Mouse (Mus musculus) midbrain, embryonic 11.5 days (tissue): Measurements from ENCODE around the gene Srrm3. TPM values are rescaled to one million over a fixed set of nuclear protein-coding genes. Genes with fewer than 3 reads are reported as not detected.

ENCODE experiments used
- ATAC-seq: fragments of 200-750 bp; cut with Nextera tagmentation; 2 replicates; pipeline ENCODE4 v1.8.0; 2017; ENCODE audit warnings: moderate TSS enrichment, moderate library complexity; ENCODE audit not compliant: low FRiP score
- DNase-seq: peaks from one replicate; pipeline ENCODE4 v3.0.0; 2015; ENCODE audit warnings: low spot score; ENCODE audit errors: missing footprints
- H3K27ac ChIP-seq: fragments of 300-500 bp; sonication (generic); 2 replicates; pipeline ENCODE4 v1.5.1; 2014; ENCODE audit warnings: low read depth, low read length
- H3K27me3 ChIP-seq: fragments of 300-500 bp; sonication (generic); 2 replicates; pipeline ENCODE4 v1.6.1; 2014; ENCODE audit warnings: mild to moderate bottlenecking, low read length, moderate library complexity, mixed read lengths; ENCODE audit not compliant: control insufficient read depth, insufficient read depth
- H3K36me3 ChIP-seq: fragments of 300-500 bp; sonication (generic); 2 replicates; pipeline ENCODE4 v1.6.1; 2014; ENCODE audit warnings: mild to moderate bottlenecking, low read length, moderate library complexity, mixed read lengths; ENCODE audit not compliant: control insufficient read depth, insufficient read depth
- H3K4me1 ChIP-seq: fragments of 300-500 bp; sonication (generic); 2 replicates; pipeline ENCODE4 v1.6.1; 2014; ENCODE audit warnings: low read length; ENCODE audit not compliant: control insufficient read depth, insufficient read depth
- H3K4me2 ChIP-seq: fragments of 300-500 bp; sonication (generic); 2 replicates; pipeline ENCODE4 v1.6.1; 2014; ENCODE audit warnings: mild to moderate bottlenecking, moderate library complexity
- H3K4me3 ChIP-seq: fragments of 300-500 bp; sonication (generic); 2 replicates; pipeline ENCODE4 v1.5.1; 2014; ENCODE audit warnings: low read depth, low read length
- H3K9ac ChIP-seq: fragments of 300-500 bp; sonication (generic); 2 replicates; pipeline ENCODE4 v1.6.1; 2014; ENCODE audit warnings: low read length
- H3K9me3 ChIP-seq: fragments of 300-500 bp; sonication (generic); 2 replicates; pipeline ENCODE4 v1.6.1; 2016; ENCODE audit warnings: low read length; ENCODE audit not compliant: control insufficient read depth
- WGBS: fragments of 180-500 bp; shearing (Covaris S2); extraction: QIAGEN DNeasy Blood & Tissue Kit; methylation state at CpG from one replicate; pipeline ENCODE4 v1.1.7; 2014; 5-methylcytosine and 5-hydroxymethylcytosine counted together
- polyA plus RNA-seq: library from polyadenylated mRNA; unstranded; fragments of >200 nt; fragmentation: Nextera tagmentation; extraction: Ambion mirVana; gene quantifications from 2 replicates; pipeline ENCODE4 v1.2.1, GENCODE M21; 2014

The Srrm3 gene
- polyA plus RNA-seq, 1 experiment from 2014 or later, result 20.7 TPM

GRCm38 (mm10) chr5:135888405-135889215 lies 81.9 kb downstream of the Srrm3 start:
- H3K4me3 ChIP-seq, result peak overlapping the region; percentile 5; the same call in 1 of the 2 replicates

GRCm38 (mm10) chr5:135890323-135890722 lies 83.6 kb downstream of the Srrm3 start:
- ATAC-seq (no peak), DNase-seq (no peak)
- H3K4me2 ChIP-seq, result no peak overlapping the region
- no peak overlapping the region for H3K9ac ChIP-seq
- H3K27ac ChIP-seq, result no peak overlapping the region
- peaks cover 30% of the 10 kb centered on the region for H3K27me3 ChIP-seq
- 59% methylated on average over 4 of the region's 4 CpGs for WGBS
- no peak overlapping the region for H3K4me3 ChIP-seq
- no peaks in the 10 kb centered on the region for H3K9me3 ChIP-seq
- H3K36me3 ChIP-seq, result no peaks in the 10 kb centered on the region
- 0 out of 2 replicates have a peak, but pooled peaks cover 2% of the 10 kb centered on the region for H3K4me1 ChIP-seq

More at GRCm38 (mm10) chr5:135888405-135889215, 81.9 kb downstream of the Srrm3 start:
- Histone ChIP-seq H3K36me3 (no peaks in the 10 kb centered on the region), H3K9ac (no peak overlapping the region), H3K9me3 (no peaks in the 10 kb centered on the region), H3K4me2 (peak overlapping the region; percentile 14; the same call in 1 of the 2 replicates), H3K4me1 (0 out of 2 replicates have a peak, but pooled peaks cover 2% of the 10 kb centered on the region), H3K27ac (no peak overlapping the region), H3K27me3 (peaks cover 30% of the 10 kb centered on the region)
- WGBS, result 5% methylated on average over 30 of the region's 30 CpGs
- ATAC-seq (no peak), DNase-seq (peak; percentile 88)

GRCm38 (mm10) chr5:135890920-135891319 lies 84.2 kb downstream of the Srrm3 start:
- Histone ChIP-seq H3K4me1 (0 out of 2 replicates have a peak, but pooled peaks cover 2% of the 10 kb centered on the region), H3K9me3 (no peaks in the 10 kb centered on the region), H3K36me3 (no peaks in the 10 kb centered on the region), H3K9ac (no peak overlapping the region), H3K4me2 (no peak overlapping the region), H3K4me3 (no peak overlapping the region), H3K27me3 (peaks cover 30% of the 10 kb centered on the region), H3K27ac (no peak overlapping the region)
- WGBS, result 66% methylated on average over 3 of the region's 3 CpGs
- no peak for DNase-seq
- no peak for ATAC-seq

GRCm38 (mm10) chr5:135892589-135893351 lies 86.1 kb downstream of the Srrm3 start:
- H3K9me3 ChIP-seq, result no peaks in the 10 kb centered on the region
- H3K27me3 ChIP-seq, result peaks cover 24% of the 10 kb centered on the region
- no peak overlapping the region for H3K4me3 ChIP-seq
- 0 out of 2 replicates have a peak, but pooled peaks cover 2% of the 10 kb centered on the region for H3K4me1 ChIP-seq
- ATAC-seq (no peak), DNase-seq (no peak)
- WGBS, result 59% methylated on average over 9 of the region's 9 CpGs
- no peak overlapping the region for H3K9ac ChIP-seq
- no peaks in the 10 kb centered on the region for H3K36me3 ChIP-seq
- H3K27ac ChIP-seq, result no peak overlapping the region
- H3K4me2 ChIP-seq, result no peak overlapping the region

- Histone ChIP-seq H3K9me3 (no peaks in the 10 kb centered on the region), H3K36me3 (no peaks in the 10 kb centered on the region), H3K27me3 (peaks cover 7% of the 10 kb centered on the region; the same call in 1 of the 2 replicates), H3K27ac (no peak overlapping the region), H3K4me2 (no peak overlapping the region), H3K4me3 (no peak overlapping the region), H3K9ac (no peak overlapping the region), H3K4me1 (no peaks in the 10 kb centered on the region)
- DNase-seq, result no peak
- WGBS, result 82% methylated on average over 6 of the region's 6 CpGs
- ATAC-seq, result no peak
These were observed 88.3 kb downstream of the Srrm3 start for GRCm38 (mm10) chr5:135894958-135895357.

- 15% methylated on average over 3 of the region's 3 CpGs for WGBS
- Histone ChIP-seq H3K4me1 (peaks cover 3% of the 10 kb centered on the region), H3K36me3 (no peaks in the 10 kb centered on the region), H3K4me2 (no peak overlapping the region), H3K4me3 (no peak overlapping the region), H3K9ac (no peak overlapping the region), H3K27ac (no peak overlapping the region), H3K9me3 (no peaks in the 10 kb centered on the region), H3K27me3 (no peaks in the 10 kb centered on the region)
- ATAC-seq, result no peak
- peak; percentile 92 for DNase-seq
These were observed 91.3 kb downstream of the Srrm3 start for GRCm38 (mm10) chr5:135898028-135898427.

- no peaks in the 10 kb centered on the region for H3K27me3 ChIP-seq
- WGBS, result 89% methylated on average over 4 of the region's 4 CpGs
These were observed 92.3 kb downstream of the Srrm3 start for GRCm38 (mm10) chr5:135898995-135899394.

GRCm38 (mm10) chr5:135899833-135900232 lies 93.1 kb downstream of the Srrm3 start:
- DNase-seq (no peak), ATAC-seq (no peak)
- H3K4me2 ChIP-seq, result no peak overlapping the region
- no peaks in the 10 kb centered on the region for H3K9me3 ChIP-seq
- H3K36me3 ChIP-seq, result peaks cover 2% of the 10 kb centered on the region; the same call in 1 of the 2 replicates
- no peaks in the 10 kb centered on the region for H3K27me3 ChIP-seq
- WGBS, result 63% methylated on average over 4 of the region's 4 CpGs
- peaks cover 14% of the 10 kb centered on the region for H3K4me1 ChIP-seq
- no peak overlapping the region for H3K4me3 ChIP-seq
- H3K27ac ChIP-seq, result no peak overlapping the region
- H3K9ac ChIP-seq, result no peak overlapping the region

More at GRCm38 (mm10) chr5:135898995-135899394, 92.3 kb downstream of the Srrm3 start:
- H3K9me3 ChIP-seq, result no peaks in the 10 kb centered on the region
- DNase-seq (no peak), ATAC-seq (no peak)
- no peak overlapping the region for H3K9ac ChIP-seq
- no peak overlapping the region for H3K4me3 ChIP-seq
- no peak overlapping the region for H3K4me2 ChIP-seq
- H3K27ac ChIP-seq, result no peak overlapping the region
- no peaks in the 10 kb centered on the region for H3K36me3 ChIP-seq
- peaks cover 10% of the 10 kb centered on the region for H3K4me1 ChIP-seq

GRCm38 (mm10) chr5:135900701-135901100 lies 94.0 kb downstream of the Srrm3 start:
- ATAC-seq (no peak), DNase-seq (no peak)
- Histone ChIP-seq H3K36me3 (peaks cover 2% of the 10 kb centered on the region; the same call in 1 of the 2 replicates), H3K27ac (no peak overlapping the region), H3K4me1 (peaks cover 14% of the 10 kb centered on the region), H3K4me2 (no peak overlapping the region), H3K27me3 (no peaks in the 10 kb centered on the region), H3K4me3 (no peak overlapping the region), H3K9me3 (no peaks in the 10 kb centered on the region), H3K9ac (no peak overlapping the region)
- 83% methylated on average over 3 of the region's 3 CpGs for WGBS
